Mouse (Mus musculus) ES-E14 (cell line): ENCODE measurements around the gene Cngb1.

Experiments used
- CHD2 ChIP-seq: IDR thresholded peaks from 2 replicates; pipeline ENCODE4 v1.6.1; 2014; ENCODE audit warnings: mild to moderate bottlenecking, low read depth, low read length, inconsistent platforms
- ZNF384 ChIP-seq: IDR thresholded peaks from 2 replicates; pipeline ENCODE4 v1.6.1; 2012; ENCODE audit warnings: low read depth, low read length, inconsistent platforms

DNA sequence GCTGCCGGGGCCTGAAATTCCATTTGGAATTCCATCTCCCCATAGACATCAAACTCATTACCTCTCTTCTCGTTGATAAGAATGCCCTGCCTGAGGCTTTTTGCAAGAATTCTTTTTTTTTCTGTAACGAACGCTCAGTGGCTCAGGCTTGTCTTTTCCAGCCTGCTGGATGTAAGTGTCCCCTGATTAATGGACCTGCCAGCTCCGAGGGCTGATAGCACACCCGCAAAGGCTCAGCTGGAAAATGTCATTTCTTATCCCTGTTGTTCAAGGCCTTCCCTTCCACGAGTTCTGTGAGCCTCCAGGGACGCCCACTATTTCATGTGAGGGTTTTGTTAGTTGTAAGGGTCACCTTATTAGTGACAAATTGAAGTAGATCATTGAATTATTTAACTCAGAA lies 100.4 kb downstream of the Cngb1 start:
- TF ChIP-seq CHD2 (no peak), ZNF384 (no peak)
